Mouse (Mus musculus): ENCODE results near the gene Ano10. TPM values are rescaled to one million over a fixed set of nuclear protein-coding genes. Genes with fewer than 3 reads are reported as not detected.

Gene Ano10
- polyA plus RNA-seq, 1 experiment, result 62.4 TPM

- peaks cover 3% of the 10 kb centered on the region for H3K4me1 ChIP-seq (ENCODE audit: control insufficient read depth, insufficient read depth, low read length)
- no peak for TF ChIP-seq CTCF (IDR thresholded peaks at IDR 0.05; ENCODE audit: control insufficient read depth, insufficient read depth, low read length)
- no peak for TF ChIP-seq POLR2A (IDR thresholded peaks at IDR 0.05; ENCODE audit: borderline replicate concordance, control insufficient read depth, low read depth, low read length)
- WGBS, result 32% methylated on average over 4 of the region's 4 CpGs
- H3K27ac ChIP-seq (ENCODE audit: control insufficient read depth, insufficient read depth, low read depth, low read length, poor library complexity), result no peak overlapping the region
- no peak overlapping the region for H3K4me3 ChIP-seq (replicated peaks; ENCODE audit: control insufficient read depth, low read depth, low read length)
These were observed 67.8 kb downstream of the Ano10 start for GRCm38 (mm10) chr9:122226419-122226818.

DNA sequence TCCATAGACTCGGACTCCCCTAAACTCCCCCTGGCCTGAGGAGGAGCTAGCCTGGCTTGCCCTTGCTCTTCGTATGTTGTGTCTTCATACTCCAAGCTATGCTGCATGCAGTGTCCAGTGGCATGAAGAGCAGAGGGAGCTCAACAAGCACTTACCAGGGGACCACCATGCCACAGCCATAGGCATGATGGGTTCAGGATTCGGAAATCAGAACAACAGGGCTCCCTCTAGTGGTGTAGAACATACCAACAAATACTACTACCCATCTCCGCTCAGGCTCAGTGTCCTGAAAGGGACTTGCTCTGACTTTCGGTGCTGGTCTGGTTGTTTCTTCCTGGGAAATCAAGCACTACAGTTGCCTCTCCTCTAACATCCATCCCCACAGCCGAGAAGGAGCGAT, 68.9 kb downstream of the Ano10 start:
- TF ChIP-seq POLR2A (IDR thresholded peaks at IDR 0.05; ENCODE audit: borderline replicate concordance, control insufficient read depth, low read depth, low read length) (no peak), CTCF (IDR thresholded peaks at IDR 0.05; ENCODE audit: control insufficient read depth, insufficient read depth, low read length) (peak; percentile 50; the same call in 1 of the 2 replicates)
- Histone ChIP-seq H3K4me3 (replicated peaks; ENCODE audit: control insufficient read depth, low read depth, low read length) (no peak overlapping the region), H3K4me1 (ENCODE audit: control insufficient read depth, insufficient read depth, low read length) (no peaks in the 10 kb centered on the region; the same call in 1 of the 2 replicates), H3K27ac (ENCODE audit: control insufficient read depth, insufficient read depth, low read depth, low read length, poor library complexity) (no peak overlapping the region)
- WGBS, result 64% methylated on average over 7 of the region's 7 CpGs

- Histone ChIP-seq H3K27ac (ENCODE audit: control insufficient read depth, insufficient read depth, low read depth, low read length, poor library complexity) (no peak overlapping the region), H3K4me1 (ENCODE audit: control insufficient read depth, insufficient read depth, low read length) (no peaks in the 10 kb centered on the region; the same call in 1 of the 2 replicates), H3K4me3 (replicated peaks; ENCODE audit: control insufficient read depth, low read depth, low read length) (no peak overlapping the region)
- 75% methylated on average over 8 of the region's 8 CpGs for WGBS
- no peak for TF ChIP-seq CTCF (IDR thresholded peaks at IDR 0.05; ENCODE audit: control insufficient read depth, insufficient read depth, low read length)
- TF ChIP-seq POLR2A (IDR thresholded peaks at IDR 0.05; ENCODE audit: borderline replicate concordance, control insufficient read depth, low read depth, low read length), result no peak
These were observed 71.2 kb downstream of the Ano10 start for GRCm38 (mm10) chr9:122223005-122223404.

DNA sequence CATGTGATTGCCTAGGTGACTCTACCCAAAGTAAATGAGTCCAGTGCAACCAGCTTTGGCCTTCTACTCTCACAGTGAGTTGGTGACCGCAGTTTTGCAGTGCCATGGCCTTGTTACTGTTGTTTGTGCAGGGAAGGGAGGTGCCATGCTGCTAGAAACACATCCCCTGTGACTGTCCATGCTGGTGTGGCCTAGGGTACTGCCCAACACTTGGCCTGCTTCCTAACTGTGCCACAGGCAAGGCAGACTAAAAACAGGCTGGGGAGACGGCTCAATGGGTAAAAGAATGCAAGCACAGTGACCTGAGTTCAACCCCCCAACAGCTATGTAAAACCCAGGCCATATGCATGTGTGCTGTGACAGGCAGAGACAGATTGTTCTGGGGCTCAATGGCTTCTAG, 74.3 kb downstream of the Ano10 start:
- Histone ChIP-seq H3K4me3 (replicated peaks; ENCODE audit: control insufficient read depth, low read depth, low read length) (no peak overlapping the region), H3K27ac (ENCODE audit: control insufficient read depth, insufficient read depth, low read depth, low read length, poor library complexity) (no peak overlapping the region), H3K4me1 (ENCODE audit: control insufficient read depth, insufficient read depth, low read length) (no peaks in the 10 kb centered on the region)
- WGBS, result 73% methylated on average over 2 of the region's 2 CpGs
- TF ChIP-seq CTCF (IDR thresholded peaks at IDR 0.05; ENCODE audit: control insufficient read depth, insufficient read depth, low read length) (no peak), POLR2A (IDR thresholded peaks at IDR 0.05; ENCODE audit: borderline replicate concordance, control insufficient read depth, low read depth, low read length) (no peak)

DNA sequence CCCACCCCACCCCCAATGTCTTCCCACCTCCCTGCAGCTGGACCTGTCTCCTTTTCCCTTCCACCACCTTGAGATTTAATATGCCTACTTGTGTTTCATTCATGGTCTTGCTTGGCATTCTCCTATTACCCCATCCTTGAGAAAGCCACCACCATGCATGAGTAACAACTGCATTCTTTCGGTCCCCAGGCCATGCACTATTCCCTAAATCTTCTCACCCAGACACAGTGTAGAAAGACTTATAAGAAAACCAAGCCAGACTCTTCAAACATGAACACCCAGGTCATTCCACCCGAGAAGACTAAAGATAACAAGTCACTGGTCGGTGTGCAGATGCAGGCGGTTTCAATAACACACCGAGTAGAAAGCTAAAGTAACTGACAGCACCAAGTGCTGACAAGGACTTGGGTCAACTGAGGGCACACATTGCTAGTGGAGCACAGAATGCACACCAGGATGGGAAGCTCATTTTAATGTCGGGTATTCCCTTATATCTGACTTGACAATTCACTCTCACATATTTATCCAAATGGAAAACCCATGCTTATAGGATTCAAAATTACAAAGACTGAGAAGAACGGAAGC, 77.2 kb downstream of the Ano10 start:
- H3K4me1 ChIP-seq (ENCODE audit: control insufficient read depth, insufficient read depth, low read length), result no peaks in the 10 kb centered on the region; the same call in 1 of the 2 replicates
- WGBS, result 76% methylated on average over 7 of the region's 7 CpGs

DNA sequence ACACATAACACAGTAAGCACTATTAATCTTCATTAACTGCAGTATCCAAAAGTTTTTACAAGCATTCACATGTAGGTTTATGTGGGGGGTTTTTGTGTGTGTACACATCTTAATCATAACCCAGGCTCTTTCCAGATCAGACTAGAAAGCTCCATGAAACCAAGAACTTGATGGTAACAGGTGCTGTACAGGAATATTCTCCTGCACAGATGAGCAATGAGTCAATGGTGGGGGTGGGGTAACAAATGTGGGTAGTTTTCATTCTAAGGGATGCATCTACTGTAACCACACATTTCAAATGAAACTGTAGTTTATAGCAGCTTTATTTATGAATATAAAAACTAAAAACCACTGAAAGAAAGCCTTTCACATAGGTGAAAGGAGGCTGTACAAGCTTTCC, 79.1 kb downstream of the Ano10 start:
- no peaks in the 10 kb centered on the region; the same call in 1 of the 2 replicates for H3K4me1 ChIP-seq (ENCODE audit: control insufficient read depth, insufficient read depth, low read length)
- no peak overlapping the region for H3K27ac ChIP-seq (ENCODE audit: control insufficient read depth, insufficient read depth, low read depth, low read length, poor library complexity)
- TF ChIP-seq CTCF (IDR thresholded peaks at IDR 0.05; ENCODE audit: control insufficient read depth, insufficient read depth, low read length), result no peak
- no peak for TF ChIP-seq POLR2A (IDR thresholded peaks at IDR 0.05; ENCODE audit: borderline replicate concordance, control insufficient read depth, low read depth, low read length)
- H3K4me3 ChIP-seq (replicated peaks; ENCODE audit: control insufficient read depth, low read depth, low read length), result no peak overlapping the region

More for the DNA sequence above, 77.2 kb downstream of the Ano10 start:
- Histone ChIP-seq H3K27ac (ENCODE audit: control insufficient read depth, insufficient read depth, low read depth, low read length, poor library complexity) (no peak overlapping the region), H3K4me3 (replicated peaks; ENCODE audit: control insufficient read depth, low read depth, low read length) (no peak overlapping the region)
- no peak for TF ChIP-seq POLR2A (IDR thresholded peaks at IDR 0.05; ENCODE audit: borderline replicate concordance, control insufficient read depth, low read depth, low read length)
- no peak for TF ChIP-seq CTCF (IDR thresholded peaks at IDR 0.05; ENCODE audit: control insufficient read depth, insufficient read depth, low read length)

DNA sequence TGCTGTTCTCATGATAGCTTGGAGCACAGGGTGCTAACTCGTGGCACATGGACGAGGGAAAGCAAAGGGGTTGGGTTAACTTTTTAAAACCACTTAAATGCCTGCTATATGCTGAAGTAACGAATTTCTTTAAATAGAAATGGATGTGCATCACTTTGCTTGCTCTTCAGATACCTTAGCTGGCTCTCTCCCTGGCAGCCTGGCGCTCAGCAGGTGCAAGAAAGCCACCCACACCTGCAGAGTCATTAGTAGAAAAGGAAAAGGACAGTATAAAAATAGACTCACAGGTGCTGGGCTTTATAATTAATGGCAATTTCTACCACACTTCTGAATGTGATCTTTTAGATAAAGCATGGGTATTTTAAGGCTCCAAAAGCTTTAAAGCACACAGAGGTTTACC, 85.9 kb downstream of the Ano10 start:
- H3K4me1 ChIP-seq (ENCODE audit: control insufficient read depth, insufficient read depth, low read length), result no peaks in the 10 kb centered on the region

DNA sequence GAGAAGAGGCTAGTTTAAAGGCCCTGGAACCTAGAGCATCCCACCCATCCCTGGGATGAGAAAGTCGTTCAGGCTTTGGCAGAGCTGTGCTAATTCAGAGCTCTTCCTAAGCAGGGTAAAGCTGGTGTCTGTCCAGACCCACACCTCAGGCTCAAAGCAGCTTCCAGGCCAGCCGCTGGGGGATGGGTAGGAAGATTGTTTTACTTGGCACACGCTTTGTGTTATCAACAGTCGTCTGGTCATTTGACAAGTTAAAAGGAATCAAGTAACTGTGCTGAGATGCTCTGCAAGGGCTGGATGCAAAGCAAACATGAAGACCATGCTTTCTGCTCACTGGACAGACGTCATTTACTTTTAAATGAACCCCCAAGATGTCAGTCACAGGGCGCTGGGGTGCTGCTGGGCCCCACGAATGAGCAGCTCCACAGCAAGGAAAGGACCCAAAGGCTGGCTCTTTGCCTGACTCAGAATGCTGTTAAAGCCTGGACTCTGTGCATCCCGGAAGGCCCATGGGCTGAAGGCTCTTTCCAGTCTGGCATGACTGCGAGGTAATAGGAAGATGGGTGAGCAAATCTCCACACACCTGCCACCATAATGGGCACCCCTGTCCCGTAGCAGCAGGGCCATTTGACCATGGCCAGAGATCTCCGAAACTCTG, 88.6 kb downstream of the Ano10 start:
- H3K27ac ChIP-seq (ENCODE audit: control insufficient read depth, insufficient read depth, low read depth, low read length, poor library complexity), result no peak overlapping the region

More for the DNA sequence above, 85.9 kb downstream of the Ano10 start:
- Histone ChIP-seq H3K27ac (ENCODE audit: control insufficient read depth, insufficient read depth, low read depth, low read length, poor library complexity) (no peak overlapping the region), H3K4me3 (replicated peaks; ENCODE audit: control insufficient read depth, low read depth, low read length) (no peak overlapping the region)
- WGBS, result 69% methylated on average over 4 of the region's 4 CpGs
- no peak for TF ChIP-seq POLR2A (IDR thresholded peaks at IDR 0.05; ENCODE audit: borderline replicate concordance, control insufficient read depth, low read depth, low read length)
- no peak for TF ChIP-seq CTCF (IDR thresholded peaks at IDR 0.05; ENCODE audit: control insufficient read depth, insufficient read depth, low read length)

More for the DNA sequence above, 88.6 kb downstream of the Ano10 start:
- TF ChIP-seq CTCF (IDR thresholded peaks at IDR 0.05; ENCODE audit: control insufficient read depth, insufficient read depth, low read length) (no peak), POLR2A (IDR thresholded peaks at IDR 0.05; ENCODE audit: borderline replicate concordance, control insufficient read depth, low read depth, low read length) (no peak)
- 82% methylated on average over 11 of the region's 11 CpGs for WGBS
- no peaks in the 10 kb centered on the region for H3K4me1 ChIP-seq (ENCODE audit: control insufficient read depth, insufficient read depth, low read length)
- no peak overlapping the region for H3K4me3 ChIP-seq (replicated peaks; ENCODE audit: control insufficient read depth, low read depth, low read length)

Measured in bone marrow, adult 2 months (tissue).